Mouse (Mus musculus) yolk sac, embryonic 10.5 days (tissue): ENCODE results near the gene Fam71f2.

Source experiments
- DNase-seq: peaks from one replicate; pipeline ENCODE4 v3.0.0-alpha.2; 2017; ENCODE audit warnings: low spot score

Gene Fam71f2

GRCm38 (mm10) chr6:29279293-29279692, at the start of gene Fam71f2:
Gene Fam71f2 (plus strand): TSS chr6:29279593.
- no peak for DNase-seq

GRCm38 (mm10) chr6:29230386-29230785, 49.0 kb upstream of the Fam71f2 start:
- DNase-seq: no peak

- DNase-seq: no peak
These were observed 47.6 kb upstream of the Fam71f2 start for GRCm38 (mm10) chr6:29231799-29232198.

- no peak for DNase-seq
These were observed 47.1 kb upstream of the Fam71f2 start for GRCm38 (mm10) chr6:29232321-29232720.

GRCm38 (mm10) chr6:29233710-29234109, 45.7 kb upstream of the Fam71f2 start:
- DNase-seq: no peak

- no peak for DNase-seq
These were observed 45.1 kb upstream of the Fam71f2 start for GRCm38 (mm10) chr6:29234272-29234671.

GRCm38 (mm10) chr6:29240806-29241205, 38.6 kb upstream of the Fam71f2 start:
- DNase-seq: no peak

- DNase-seq: no peak
These were observed 37.7 kb upstream of the Fam71f2 start for GRCm38 (mm10) chr6:29241697-29242096.

- DNase-seq: no peak
These were observed 37.1 kb upstream of the Fam71f2 start for GRCm38 (mm10) chr6:29242265-29242664.

- DNase-seq: peak; percentile 73
These were observed 33.9 kb upstream of the Fam71f2 start for GRCm38 (mm10) chr6:29245272-29246120.

- peak; percentile 36 for DNase-seq
These were observed 33.2 kb upstream of the Fam71f2 start for GRCm38 (mm10) chr6:29246183-29246582.

GRCm38 (mm10) chr6:29246585-29246984, 32.8 kb upstream of the Fam71f2 start:
- peak; percentile 7 for DNase-seq

- DNase-seq: no peak
These were observed 32.3 kb upstream of the Fam71f2 start for GRCm38 (mm10) chr6:29247072-29247471.

- no peak for DNase-seq
These were observed 20.0 kb upstream of the Fam71f2 start for GRCm38 (mm10) chr6:29259418-29259817.

GRCm38 (mm10) chr6:29261831-29262230, 17.6 kb upstream of the Fam71f2 start:
- DNase-seq: no peak

- DNase-seq: no peak
These were observed 15.5 kb upstream of the Fam71f2 start for GRCm38 (mm10) chr6:29263650-29264455.

GRCm38 (mm10) chr6:29264456-29264781, 15.0 kb upstream of the Fam71f2 start:
- DNase-seq: no peak

GRCm38 (mm10) chr6:29266936-29267335, 12.5 kb upstream of the Fam71f2 start:
- no peak for DNase-seq

GRCm38 (mm10) chr6:29269006-29269668, 10.3 kb upstream of the Fam71f2 start:
- DNase-seq: no peak

- peak; percentile 63 for DNase-seq
These were observed 8.4 kb upstream of the Fam71f2 start for GRCm38 (mm10) chr6:29270961-29271360.

- peak; percentile 95 for DNase-seq
These were observed 6.9 kb upstream of the Fam71f2 start, which contains the start of gene Hilpda for GRCm38 (mm10) chr6:29272312-29273072. Gene Hilpda (plus strand): TSS chr6:29272488.

GRCm38 (mm10) chr6:29276746-29277145, 2.6 kb upstream of the Fam71f2 start:
- no peak for DNase-seq
